Mouse (Mus musculus) left cerebral cortex, adult 11 months (tissue): ENCODE measurements around the gene Gdpgp1.

Experiments
- DNase-seq: peaks from one replicate; pipeline ENCODE4 v3.0.0; 2022; ENCODE audit warnings: low spot score

Gene Gdpgp1

GRCm38 (mm10) chr7:80227065-80227464, 5.6 kb upstream of the Gdpgp1 start:
- no peak for DNase-seq

- no peak for DNase-seq
Measured at GRCm38 (mm10) chr7:80230196-80230595, 2.5 kb upstream of the Gdpgp1 start.

GRCm38 (mm10) chr7:80231971-80232488, 635 bp upstream of the Gdpgp1 start:
- DNase-seq = no peak

- DNase-seq = no peak
Measured at GRCm38 (mm10) chr7:80233799-80234198, 1.1 kb downstream of the Gdpgp1 start.

- no peak for DNase-seq
Measured at GRCm38 (mm10) chr7:80238542-80238941, 5.9 kb downstream of the Gdpgp1 start.

- no peak for DNase-seq
Measured at GRCm38 (mm10) chr7:80241661-80242060, 9.0 kb downstream of the Gdpgp1 start.

- DNase-seq = no peak
Measured at GRCm38 (mm10) chr7:80244851-80245250, 12.2 kb downstream of the Gdpgp1 start.

GRCm38 (mm10) chr7:80246148-80246721, 13.6 kb downstream of the Gdpgp1 start, which contains the start of gene Ttll13:
TSS of gene Ttll13 (plus strand) at chr7:80246376.
- peak; percentile 96 for DNase-seq

GRCm38 (mm10) chr7:80246859-80247258, 14.2 kb downstream of the Gdpgp1 start:
- DNase-seq = no peak

- no peak for DNase-seq
Measured at GRCm38 (mm10) chr7:80252437-80252836, 19.8 kb downstream of the Gdpgp1 start.

- no peak for DNase-seq
Measured at GRCm38 (mm10) chr7:80252886-80253285, 20.2 kb downstream of the Gdpgp1 start.

GRCm38 (mm10) chr7:80255981-80256380, 23.3 kb downstream of the Gdpgp1 start:
- no peak for DNase-seq

- no peak for DNase-seq
Measured at GRCm38 (mm10) chr7:80257706-80258105, 25.0 kb downstream of the Gdpgp1 start.

GRCm38 (mm10) chr7:80260625-80261371, 28.1 kb downstream of the Gdpgp1 start, which contains the start of gene Ngrn:
TSS of gene Ngrn (plus strand) at chr7:80261215.
- DNase-seq = peak; percentile 71

- DNase-seq = no peak
Measured at GRCm38 (mm10) chr7:80261372-80261990, 28.8 kb downstream of the Gdpgp1 start.

- no peak for DNase-seq
Measured at GRCm38 (mm10) chr7:80264606-80265005, 31.9 kb downstream of the Gdpgp1 start.

- no peak for DNase-seq
Measured at GRCm38 (mm10) chr7:80267764-80268163, 35.1 kb downstream of the Gdpgp1 start.

- DNase-seq = peak; percentile 90
Measured at GRCm38 (mm10) chr7:80268897-80269750, 36.5 kb downstream of the Gdpgp1 start, which contains the start of gene Vps33b. TSS of gene Vps33b (plus strand) at chr7:80269649.

- DNase-seq = no peak
Measured at GRCm38 (mm10) chr7:80269751-80270255, 37.1 kb downstream of the Gdpgp1 start.

GRCm38 (mm10) chr7:80273456-80273855, 40.8 kb downstream of the Gdpgp1 start:
- no peak for DNase-seq

GRCm38 (mm10) chr7:80276374-80276773, 43.7 kb downstream of the Gdpgp1 start:
- no peak for DNase-seq

GRCm38 (mm10) chr7:80280032-80280431, 47.4 kb downstream of the Gdpgp1 start:
- DNase-seq = no peak
